Mouse (Mus musculus): Measurements from ENCODE around the gene Rnf145.
"Not testable (repeated sequence)": the region's sequence is repeated elsewhere in the genome, so short reads cannot be mapped to it uniquely, and the experiment has no call there.

DNA sequence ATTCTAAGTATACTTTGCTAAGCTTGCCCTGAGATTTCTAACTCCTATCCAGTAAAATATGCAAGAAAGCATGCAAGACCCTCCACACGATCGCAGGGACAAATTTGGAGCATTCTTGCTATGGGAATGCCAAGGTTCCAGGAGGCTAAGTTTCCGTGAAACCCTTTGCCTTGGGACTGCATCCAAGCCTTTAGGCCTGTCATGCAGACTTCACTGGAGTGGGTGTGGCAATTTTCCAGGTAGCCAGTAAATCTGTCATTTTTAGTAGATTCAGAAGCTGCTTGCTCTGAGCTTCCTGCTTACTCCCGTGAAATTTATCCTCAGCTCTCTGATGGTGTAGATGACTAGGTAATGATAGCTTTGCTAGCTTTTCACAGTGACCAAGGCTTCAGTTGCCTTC, 51.6 kb downstream of the Rnf145 start:
- TF ChIP-seq EP300, CTCF (IDR thresholded peaks at IDR 0.05; ENCODE audit: low read depth): not testable (repeated sequence)

All from liver, embryonic 14.5 days (tissue).